Comparison of ENCODE assay signal across 21 mouse cellular contexts in the genomic region with DNA sequence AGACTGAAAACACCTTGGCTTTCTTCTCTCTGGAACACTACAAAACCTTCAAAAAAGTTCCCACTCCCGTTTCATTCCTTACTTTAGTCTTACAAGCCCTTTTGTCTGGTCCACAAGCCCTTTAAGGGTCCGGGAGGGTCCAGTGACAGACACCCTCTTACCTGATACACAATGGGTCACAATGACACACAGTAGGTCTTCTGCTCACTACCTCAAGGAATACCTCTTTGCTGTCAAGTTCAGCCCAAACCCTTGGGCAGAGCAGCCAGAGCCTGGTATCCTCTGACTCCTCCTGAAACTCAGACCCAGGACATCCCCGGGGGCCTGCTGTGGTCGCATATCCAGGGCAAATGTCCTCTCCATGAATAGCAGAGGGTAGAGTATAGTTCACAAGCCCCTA. TPM values are rescaled to one million over a fixed set of nuclear protein-coding genes. Genes with fewer than 3 reads are reported as not detected.
DNase-seq lines count a peak whose midpoint lies in the region; ATAC-seq and TF ChIP-seq lines count a peak whose summit lies in the region.
"Had no signal": no experiment of that assay in that cellular context is flagged by ENCODE, and none has a peak within 500 bp of the region (broad histone marks: within the 10 kb centered on the region; RNA-seq: fewer than 3 reads in every experiment).

No protein-coding gene starts in this region.

- no peak for TF ChIP-seq EP300 in MEL (IDR thresholded peaks at IDR 0.05; ENCODE audit: low read depth in 1 of 2, low read length in 2 of 2)

- H3K9me3 ChIP-seq in heart, embryonic 11.5 days (replicated peaks; ENCODE audit: control insufficient read depth, low read length), result no peaks in the 10 kb centered on the region
- H3K9me3 ChIP-seq in heart, embryonic 16.5 days (replicated peaks; ENCODE audit: control insufficient read depth, low read length), result no peaks in the 10 kb centered on the region
- H3K9me3 ChIP-seq in MEL (replicated peaks; ENCODE audit: insufficient read depth, low read length), result no peaks in the 10 kb centered on the region
- H3K9me3 ChIP-seq: embryonic facial prominence, embryonic 10.5 days; hindbrain, embryonic 12.5 days; intestine, embryonic 15.5 days had no signal

- no peak for TF ChIP-seq CTCF in thymus, adult 2 months (IDR thresholded peaks at IDR 0.05; ENCODE audit: borderline replicate concordance, control insufficient read depth, extremely low read depth, insufficient read depth, low read length, poor library complexity)
- no peak for TF ChIP-seq CTCF in MEL (IDR thresholded peaks at IDR 0.05 in 2 of 3, conservative IDR thresholded peaks at IDR 0.05 in 1 of 3; ENCODE audit: control insufficient read depth in 1 of 3, insufficient read depth in 1 of 3, low read depth in 2 of 3, low read length in 3 of 3, poor library complexity in 1 of 3, severe bottlenecking in 1 of 3)

- DNase-seq in heart, postnatal 36 days, result no peak
- no peak for DNase-seq in heart, postnatal 4 days
- no peak for DNase-seq in thymus, adult 2 months
- no peak for DNase-seq in thymus, adult 18-20 months
- no peak for DNase-seq in MEL (ENCODE audit: low read depth, low spot score)
- DNase-seq: adrenal gland, adult 8-10 months; adrenal gland, postnatal 36 days; cerebellum, adult 2 months; cerebellum, postnatal 10 days; gastrocnemius, postnatal 10 days; heart, adult 18-20 months; kidney, adult 18-20 months had no signal

- peak overlapping the region; percentile 10; the same call in 1 of the 2 replicates for H3K27ac ChIP-seq in heart, embryonic 11.5 days (ENCODE audit: low read depth, low read length)
- peak overlapping the region; percentile 76 for H3K27ac ChIP-seq in heart, embryonic 16.5 days (ENCODE audit: low read length)
- peak overlapping the region; percentile 89 for H3K27ac ChIP-seq in thymus, adult 2 months (ENCODE audit: control insufficient read depth, insufficient read depth, low read length)
- peak overlapping the region; percentile 61 for H3K27ac ChIP-seq in MEL (ENCODE audit: control insufficient read depth, low read depth, low read length)
- H3K27ac ChIP-seq: embryonic facial prominence, embryonic 10.5 days; hindbrain, embryonic 12.5 days; intestine, embryonic 15.5 days had no signal

- peaks cover 2% of the 10 kb centered on the region; the same call in 1 of the 2 replicates for H3K36me3 ChIP-seq in heart, embryonic 11.5 days (ENCODE audit: control insufficient read depth, insufficient read depth, low read length)
- H3K36me3 ChIP-seq in heart, embryonic 16.5 days (ENCODE audit: control insufficient read depth, insufficient read depth), result no peaks in the 10 kb centered on the region
- peaks cover 15% of the 10 kb centered on the region for H3K36me3 ChIP-seq in thymus, adult 2 months (ENCODE audit: control insufficient read depth, insufficient read depth, low read length)
- peaks cover 0 to 38% of the 10 kb centered on the region in 2 experiments; a peak in 2 of 4 replicates for H3K36me3 ChIP-seq in MEL (ENCODE audit: control insufficient read depth in 1 of 2, insufficient read depth in 2 of 2, low read length in 2 of 2)
- H3K36me3 ChIP-seq: embryonic facial prominence, embryonic 10.5 days; hindbrain, embryonic 12.5 days; intestine, embryonic 15.5 days had no signal

- H3K4me2 ChIP-seq in heart, embryonic 11.5 days, result no peak overlapping the region
- peak overlapping the region; percentile 29 for H3K4me2 ChIP-seq in heart, embryonic 16.5 days (ENCODE audit: low read depth, low read length)
- H3K4me2 ChIP-seq: hindbrain, embryonic 12.5 days; intestine, embryonic 15.5 days had no signal

- no peak for TF ChIP-seq RAD21 in MEL (IDR thresholded peaks at IDR 0.05; ENCODE audit: low read depth, low read length)

- ATAC-seq in heart, embryonic 11.5 days (replicated peaks; ENCODE audit: insufficient number of reproducible peaks, low FRiP score, low TSS enrichment), result no peak
- no peak for ATAC-seq in heart, embryonic 16.5 days (replicated peaks; ENCODE audit: extremely low read depth, insufficient read depth, low FRiP score)
- no peak for ATAC-seq in erythroblast, adult 5-6 weeks (replicated peaks; ENCODE audit: low FRiP score, poor library complexity, severe bottlenecking)
- ATAC-seq: forebrain, embryonic 16.5 days; intestine, embryonic 15.5 days had no signal

- no peak overlapping the region for H3K4me3 ChIP-seq in heart, embryonic 11.5 days (ENCODE audit: low read depth, low read length)
- H3K4me3 ChIP-seq in heart, embryonic 16.5 days (ENCODE audit: low read length), result peak overlapping the region; percentile 26; the same call in 1 of the 2 replicates
- H3K4me3 ChIP-seq in thymus, adult 2 months (ENCODE audit: control insufficient read depth, insufficient read depth, low read length), result peak overlapping the region; percentile 87
- no peak overlapping the region for H3K4me3 ChIP-seq in MEL (ENCODE audit: control insufficient read depth in 1 of 2, insufficient read depth in 1 of 2, low read depth in 2 of 2, low read length in 2 of 2)
- H3K4me3 ChIP-seq: embryonic facial prominence, embryonic 10.5 days; erythroblast, embryonic 14.5 days; hindbrain, embryonic 12.5 days; intestine, embryonic 15.5 days had no signal

- intact Hi-C loops in heart, postnatal 36 days (cut with DNase I), result no loop called here

- 81% methylated on average over 4 of the region's 4 CpGs for WGBS in heart, embryonic 11.5 days (ENCODE audit: insufficient replicate concordance)
- 87% methylated on average over 4 of the region's 4 CpGs for WGBS in heart, embryonic 16.5 days
- 56% methylated on average over 4 of the region's 4 CpGs for WGBS in thymus, adult 2 months

- peaks cover 44% of the 10 kb centered on the region for H3K4me1 ChIP-seq in heart, embryonic 11.5 days (ENCODE audit: control insufficient read depth, insufficient read depth, low read length)
- H3K4me1 ChIP-seq in heart, embryonic 16.5 days (ENCODE audit: control insufficient read depth, insufficient read depth, low read length), result peaks cover 38% of the 10 kb centered on the region
- peaks cover 60% of the 10 kb centered on the region for H3K4me1 ChIP-seq in thymus, adult 2 months (replicated peaks; ENCODE audit: control insufficient read depth, insufficient read depth, low read length)
- peaks cover 9 to 58% of the 10 kb centered on the region in 2 experiments for H3K4me1 ChIP-seq in MEL (ENCODE audit: control insufficient read depth in 1 of 2, insufficient read depth in 2 of 2, low read length in 2 of 2)

- no peak overlapping the region for H3K9ac ChIP-seq in heart, embryonic 11.5 days (ENCODE audit: low read depth, low read length)
- H3K9ac ChIP-seq in heart, embryonic 16.5 days (ENCODE audit: low read length), result peak overlapping the region; percentile 48; the same call in 1 of the 2 replicates
- peak overlapping the region; percentile 5; the same call in 1 of the 2 replicates for H3K9ac ChIP-seq in MEL (ENCODE audit: control insufficient read depth, low read depth, low read length, poor library complexity, severe bottlenecking)
- H3K9ac ChIP-seq: hindbrain, embryonic 12.5 days; intestine, embryonic 15.5 days had no signal

- no peaks in the 10 kb centered on the region; the same call in 1 of the 2 replicates for H3K79me2 ChIP-seq in MEL (ENCODE audit: control insufficient read depth, insufficient read depth, low read length, poor library complexity)

- no peaks in the 10 kb centered on the region for H3K27me3 ChIP-seq in heart, embryonic 11.5 days (ENCODE audit: control insufficient read depth, insufficient read depth, low read length)
- no peaks in the 10 kb centered on the region for H3K27me3 ChIP-seq in heart, embryonic 16.5 days (ENCODE audit: control insufficient read depth, insufficient read depth, low read length)
- H3K27me3 ChIP-seq in thymus, adult 2 months (ENCODE audit: control insufficient read depth, insufficient read depth, low read length), result no peaks in the 10 kb centered on the region
- no peaks in the 10 kb centered on the region for H3K27me3 ChIP-seq in MEL (ENCODE audit: control insufficient read depth in 1 of 2, insufficient read depth in 2 of 2, low read length in 2 of 2)
- H3K27me3 ChIP-seq: hindbrain, embryonic 12.5 days; intestine, embryonic 15.5 days had no signal

- no peak for TF ChIP-seq POLR2A in thymus, adult 2 months (IDR thresholded peaks at IDR 0.05; ENCODE audit: control insufficient read depth, extremely low read depth, insufficient read depth, low read length, poor library complexity)
- TF ChIP-seq POLR2A in MEL (IDR thresholded peaks at IDR 0.05; ENCODE audit: control insufficient read depth in 1 of 2, insufficient read depth in 1 of 2, low read depth in 1 of 2, low read length in 2 of 2, poor library complexity in 1 of 2), result no peak

RNA-seq across cellular contexts. Expression of a gene that starts 17.8 kb away (rescaled TPM):
- polyA plus RNA-seq in heart, embryonic 11.5 days (2014; fragmentation: Nextera tagmentation; extraction: Ambion mirVana), result 0.20 TPM in 1 of 2 replicates, not detected in the other
- 1 to 10 TPM; 1.3 to 2.2 TPM for total RNA-seq in heart, postnatal 36 days (2021)
- 2.8 and 9.6 TPM in 2 replicates for polyA plus RNA-seq in heart, embryonic 16.5 days (2015; fragmentation: Nextera tagmentation; extraction: Ambion mirVana)
- total RNA-seq in heart, postnatal 4 days (2021), result 1 to 10 TPM; 3.5 to 4.6 TPM
- polyA plus RNA-seq in thymus, adult 2 months (2012; rRNA removed), result 276 and 294 TPM in 2 replicates
- total RNA-seq in MEL (2012; rRNA removed), result 0.07 and 0.08 TPM in 2 replicates
- polyA plus RNA-seq in MEL (2012; ENCODE audit: insufficient read depth in 1 of 2, insufficient read length in 2 of 2, low read depth in 1 of 2, low replicate concordance in 2 of 2, missing spikeins in 1 of 2), result under 1 TPM in 1 of 2 experiments, not detected in 1; 0.10 TPM
- total RNA-seq in erythroblast, adult 5-6 weeks (2015; ENCODE audit: low replicate concordance), result not detected in 2 replicates
- total RNA-seq in erythroblast, adult 5-6 weeks (2017; ENCODE audit: low replicate concordance), result not detected in 2 replicates
- polyA plus RNA-seq: erythroblast, embryonic 14.5 days; forebrain, embryonic 11.5 days had no signal

RNA-seq across cellular contexts. Expression of a gene that starts 18.8 kb away (rescaled TPM):
- polyA plus RNA-seq in heart, embryonic 11.5 days (2014; fragmentation: Nextera tagmentation; extraction: Ambion mirVana), result 8.3 and 8.5 TPM in 2 replicates
- total RNA-seq in heart, postnatal 36 days (2021), result 10 to 100 TPM; 25.4 to 27.4 TPM
- polyA plus RNA-seq in heart, embryonic 16.5 days (2015; fragmentation: Nextera tagmentation; extraction: Ambion mirVana), result 26.3 and 28.7 TPM in 2 replicates
- total RNA-seq in heart, postnatal 4 days (2021), result 10 to 100 TPM; 32.7 to 33.4 TPM
- polyA plus RNA-seq in thymus, adult 2 months (2012; rRNA removed), result 276 and 278 TPM in 2 replicates
- total RNA-seq in MEL (2012; rRNA removed), result 4.0 and 7.4 TPM in 2 replicates
- polyA plus RNA-seq in MEL (2012; ENCODE audit: insufficient read depth in 1 of 2, insufficient read length in 2 of 2, low read depth in 1 of 2, low replicate concordance in 2 of 2, missing spikeins in 1 of 2), result 1 to 10 TPM in 1 of 2 experiments, not detected in 1; 6.6 TPM
- total RNA-seq in erythroblast, adult 5-6 weeks (2015; ENCODE audit: low replicate concordance), result not detected in 2 replicates
- total RNA-seq in erythroblast, adult 5-6 weeks (2017; ENCODE audit: low replicate concordance), result 2.3 and 2.6 TPM in 2 replicates
- polyA plus RNA-seq: erythroblast, embryonic 14.5 days had no signal

RNA-seq across cellular contexts. Expression of a gene that starts 29.4 kb away (rescaled TPM):
- 45.1 and 51.1 TPM in 2 replicates for polyA plus RNA-seq in heart, embryonic 11.5 days (2014; fragmentation: Nextera tagmentation; extraction: Ambion mirVana)
- 10 to 100 TPM; 73.3 to 84.1 TPM for total RNA-seq in heart, postnatal 36 days (2021)
- polyA plus RNA-seq in heart, embryonic 16.5 days (2015; fragmentation: Nextera tagmentation; extraction: Ambion mirVana), result 71.0 and 76.0 TPM in 2 replicates
- 10 to 100 TPM; 58.7 to 59.2 TPM for total RNA-seq in heart, postnatal 4 days (2021)
- polyA plus RNA-seq in thymus, adult 2 months (2012; rRNA removed), result 62.1 and 62.8 TPM in 2 replicates
- 116 and 136 TPM in 2 replicates for total RNA-seq in MEL (2012; rRNA removed)
- 100 to 1,000 TPM in 1 of 2 experiments, not detected in 1; 299 TPM for polyA plus RNA-seq in MEL (2012; ENCODE audit: insufficient read depth in 1 of 2, insufficient read length in 2 of 2, low read depth in 1 of 2, low replicate concordance in 2 of 2, missing spikeins in 1 of 2)
- total RNA-seq in erythroblast, adult 5-6 weeks (2015; ENCODE audit: low replicate concordance), result 187 and 225 TPM in 2 replicates
- 172 and 185 TPM in 2 replicates for total RNA-seq in erythroblast, adult 5-6 weeks (2017; ENCODE audit: low replicate concordance)

RNA-seq across cellular contexts. Expression of a gene that starts 43.3 kb away (rescaled TPM):
- 30.4 and 30.5 TPM in 2 replicates for polyA plus RNA-seq in heart, embryonic 11.5 days (2014; fragmentation: Nextera tagmentation; extraction: Ambion mirVana)
- 10 to 100 TPM; 13.1 to 15.7 TPM for total RNA-seq in heart, postnatal 36 days (2021)
- polyA plus RNA-seq in heart, embryonic 16.5 days (2015; fragmentation: Nextera tagmentation; extraction: Ambion mirVana), result 18.1 and 22.9 TPM in 2 replicates
- 10 to 100 TPM; 16.0 to 19.7 TPM for total RNA-seq in heart, postnatal 4 days (2021)
- 5.6 and 6.0 TPM in 2 replicates for polyA plus RNA-seq in thymus, adult 2 months (2012; rRNA removed)
- 84.4 and 85.7 TPM in 2 replicates for total RNA-seq in MEL (2012; rRNA removed)
- 10 to 100 TPM; 85.7 to 98.4 TPM for polyA plus RNA-seq in MEL (2012; ENCODE audit: insufficient read depth in 1 of 2, insufficient read length in 2 of 2, low read depth in 1 of 2, low replicate concordance in 2 of 2, missing spikeins in 1 of 2)
- 0.84 and 2.9 TPM in 2 replicates for total RNA-seq in erythroblast, adult 5-6 weeks (2015; ENCODE audit: low replicate concordance)
- 3.8 and 5.4 TPM in 2 replicates for total RNA-seq in erythroblast, adult 5-6 weeks (2017; ENCODE audit: low replicate concordance)

Comparison
In these comparisons a context has a peak if more than half of its experiments do, and no peak if none do; other contexts are left out.
1. H3K4me3 ChIP-seq: peak in heart, embryonic 16.5 days (single experiment) and thymus, adult 2 months (single experiment); none in heart, embryonic 11.5 days (single experiment) and MEL (0 of 2).
2. H3K27ac ChIP-seq: peak in every context shown above with its lines; median percentile 89 in thymus, adult 2 months; 76 in heart, embryonic 16.5 days; 61 in MEL; 10 in heart, embryonic 11.5 days.